16 mouse cellular contexts compared by ENCODE assay signal in the genomic region with DNA sequence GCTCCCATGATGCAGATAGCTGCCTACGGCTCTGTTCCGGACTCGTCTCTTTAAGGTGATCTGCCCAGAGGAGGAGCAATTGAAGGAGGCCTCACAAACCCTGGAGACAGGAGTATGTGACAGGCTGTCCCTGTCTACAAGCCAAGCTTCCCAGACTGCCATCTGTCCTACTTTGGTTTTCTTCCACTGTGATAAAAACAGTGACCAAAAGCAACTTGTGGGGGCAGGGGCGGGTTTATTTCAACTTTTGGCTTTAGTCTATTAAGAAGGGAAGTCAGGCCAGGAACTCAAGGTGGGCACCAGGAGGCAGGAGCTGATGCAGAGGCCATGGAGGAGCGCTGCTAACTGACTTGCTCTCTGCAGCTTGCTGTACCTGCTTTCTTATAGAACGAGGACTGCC.
A peak's percentile ranks its signal among the peaks of the same experiment; 100 is the strongest.
DNase-seq lines count a peak whose midpoint lies in the region; ATAC-seq and TF ChIP-seq lines count a peak whose summit lies in the region.
"Had no signal": no experiment of that assay in that cellular context is flagged by ENCODE, and none has a peak within 500 bp of the region (broad histone marks: within the 10 kb centered on the region; RNA-seq: fewer than 3 reads in every experiment).

No protein-coding gene starts in this region.

- DNase-seq in lung, postnatal 25 days (ENCODE audit: low spot score) = no peak
- peak; percentile 68 to 72 for DNase-seq in cerebellum, adult 18-20 months
- DNase-seq in cerebellum, postnatal 25 days = peak; percentile 72 to 76
- peak in 1 of 2 experiments; percentile 31 for DNase-seq in left cerebral cortex, adult 2 months (ENCODE audit: extremely low spot score in 1 of 2, low spot score in 2 of 2)
- DNase-seq in kidney, postnatal 25 days = no peak
- no peak for DNase-seq in ovary, postnatal 14 days (ENCODE audit: low spot score)
- no peak for DNase-seq in MN1 (ENCODE audit: low spot score)
- DNase-seq: kidney, adult 8-10 months; lung, adult 2 months; thymus, postnatal 25 days had no signal

- no peaks in the 10 kb centered on the region for H3K9me3 ChIP-seq in lung, embryonic 15.5 days
- H3K9me3 ChIP-seq: limb, embryonic 15.5 days; megakaryocyte, embryonic 14.5 days had no signal

- no peak overlapping the region for H3K4me3 ChIP-seq in lung, embryonic 15.5 days
- no peak overlapping the region for H3K4me3 ChIP-seq in left cerebral cortex, adult 2 months
- H3K4me3 ChIP-seq: limb, embryonic 15.5 days; megakaryocyte, embryonic 14.5 days; myocyte had no signal

- no peaks in the 10 kb centered on the region for H3K36me3 ChIP-seq in lung, embryonic 15.5 days
- H3K36me3 ChIP-seq: limb, embryonic 15.5 days had no signal

- H3K4me1 ChIP-seq in lung, embryonic 15.5 days = peaks cover 43% of the 10 kb centered on the region

- no peak for ATAC-seq in lung, embryonic 15.5 days (ENCODE audit: borderline replicate concordance, extremely low read depth, low FRiP score, low TSS enrichment)
- ATAC-seq: CD4-positive, CD25-positive, alpha-beta regulatory T cell, adult 4 months; forebrain, embryonic 14.5 days had no signal

- 85% methylated on average over 6 of the region's 6 CpGs for WGBS in lung, embryonic 15.5 days

- H3K4me2 ChIP-seq in lung, embryonic 15.5 days = no peak overlapping the region
- H3K4me2 ChIP-seq: limb, embryonic 15.5 days had no signal

- H3K27ac ChIP-seq in lung, embryonic 15.5 days = 0 out of 2 replicates have a peak overlapping the region, but pooled peaks have one; percentile 1
- H3K27ac ChIP-seq in left cerebral cortex, adult 2 months = peak overlapping the region; percentile 21; the same call in 1 of the 2 replicates
- H3K27ac ChIP-seq: limb, embryonic 15.5 days had no signal

- H3K9ac ChIP-seq in lung, embryonic 15.5 days = no peak overlapping the region
- H3K9ac ChIP-seq: limb, embryonic 15.5 days had no signal

- no peaks in the 10 kb centered on the region for H3K27me3 ChIP-seq in lung, embryonic 15.5 days
- H3K27me3 ChIP-seq: limb, embryonic 15.5 days had no signal

- intact Hi-C loops in left cerebral cortex, adult 2 months (cut with DNase I) = loop anchor here (2.0 kb wide), 1 partner anchor 42 kb away; no protein-coding TSS in a partner anchor

- no peak for TF ChIP-seq CTCF in left cerebral cortex, adult 2 months (IDR thresholded peaks at IDR 0.05)

Comparison
In these comparisons a context has a peak if more than half of its experiments do, and no peak if none do; other contexts are left out.
1. DNase-seq: peak in cerebellum, adult 18-20 months (2 of 2) and cerebellum, postnatal 25 days (2 of 2); none in lung, postnatal 25 days (single experiment), kidney, postnatal 25 days (0 of 2), ovary, postnatal 14 days (single experiment) and MN1 (single experiment).